Mouse (Mus musculus) olfactory bulb, adult 2 months (tissue): ENCODE data around the gene Otud3. TPM values are rescaled to one million over a fixed set of nuclear protein-coding genes. Genes with fewer than 3 reads are reported as not detected.

Experiments used
- H3K27ac ChIP-seq: fragments of 200-500 bp; 2 replicates; pipeline ENCODE4 v1.5.1; 2012; ENCODE audit warnings: low read depth, low read length; ENCODE audit not compliant: insufficient read depth
- H3K4me1 ChIP-seq: fragments of 200-500 bp; 2 replicates; pipeline ENCODE4 v1.6.1; 2012; ENCODE audit warnings: low read length; ENCODE audit not compliant: control insufficient read depth, insufficient read depth
- H3K4me3 ChIP-seq: fragments of 200-500 bp; 2 replicates; pipeline ENCODE4 v1.5.1; 2012; ENCODE audit warnings: mild to moderate bottlenecking, low read depth, low read length, moderate library complexity; ENCODE audit not compliant: insufficient read depth
- CTCF ChIP-seq: fragments of 200-500 bp; IDR thresholded peaks from 2 replicates; pipeline ENCODE4 v1.5.1; 2012; ENCODE audit warnings: low read depth, mild to moderate bottlenecking, low read length, moderate library complexity; ENCODE audit not compliant: insufficient read depth
- POLR2A ChIP-seq: fragments of 200-500 bp; IDR thresholded peaks from 2 replicates; pipeline ENCODE4 v1.6.1; 2012; ENCODE audit warnings: mild to moderate bottlenecking, low read depth, low read length, moderate library complexity; ENCODE audit not compliant: insufficient read depth
- WGBS: fragments of 180-500 bp; shearing (Covaris S2); methylation state at CpG from one replicate; pipeline ENCODE4 v1.1.7; 2018; 5-methylcytosine and 5-hydroxymethylcytosine counted together
- polyA plus RNA-seq: library from polyadenylated mRNA; stranded (reverse); fragments of >200 nt; gene quantifications from 2 replicates; pipeline ENCODE4 v1.2.4, GENCODE M21; 2012; ENCODE audit warnings: low replicate concordance; ENCODE audit not compliant: missing spikeins, insufficient read depth, insufficient read length

Gene Otud3
- polyA plus RNA-seq, 1 experiment: not detected

- TF ChIP-seq CTCF (no peak), POLR2A (no peak)
- Histone ChIP-seq H3K4me1 (0 out of 2 replicates have a peak, but pooled peaks cover 3% of the 10 kb centered on the region), H3K27ac (no peak overlapping the region), H3K4me3 (no peak overlapping the region)
- WGBS: 57% methylated on average over 4 of the region's 4 CpGs
Observed at GRCm38 (mm10) chr4:138939481-138939880, 25.7 kb upstream of the Otud3 start.

- Histone ChIP-seq H3K4me1 (0 out of 2 replicates have a peak, but pooled peaks cover under 1% of the 10 kb centered on the region), H3K4me3 (no peak overlapping the region), H3K27ac (no peak overlapping the region)
- 70% methylated on average over 10 of the region's 10 CpGs for WGBS
- TF ChIP-seq CTCF (no peak), POLR2A (no peak)
Observed at GRCm38 (mm10) chr4:138938495-138939269, 24.9 kb upstream of the Otud3 start.

DNA sequence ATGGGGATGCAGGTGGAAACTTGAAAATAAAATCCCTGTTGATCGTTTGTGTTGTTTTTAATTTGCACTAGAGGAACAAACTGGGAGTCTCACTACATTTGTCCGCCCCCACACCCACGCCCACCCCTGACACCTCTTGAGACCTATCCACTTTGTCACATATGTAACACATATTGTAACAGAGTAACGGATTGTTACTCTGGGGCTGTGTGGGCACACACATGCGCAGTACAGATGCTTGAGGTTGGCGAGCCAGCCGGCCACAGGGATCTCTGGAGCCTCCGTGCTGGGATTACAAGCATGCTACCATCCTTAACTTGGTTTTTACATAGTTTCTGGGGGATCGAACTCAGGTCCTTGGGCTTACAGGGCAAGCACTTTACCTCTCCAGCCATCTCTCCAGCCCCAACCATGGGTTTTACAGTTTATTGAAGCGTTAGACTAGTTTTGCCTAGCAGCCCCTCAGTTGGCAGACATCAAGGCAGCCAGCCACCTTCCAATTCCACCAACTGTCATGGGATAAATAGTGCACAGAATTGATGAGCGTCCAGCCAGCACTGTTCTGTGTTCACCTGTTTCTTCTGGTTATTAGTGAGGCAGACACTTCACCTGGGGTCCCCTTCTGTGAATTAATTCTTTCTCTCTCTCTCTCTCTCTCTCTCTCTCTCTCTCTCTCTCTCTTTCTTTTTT lies 20.9 kb upstream of the Otud3 start:
- no peak for TF ChIP-seq POLR2A
- TF ChIP-seq CTCF: no peak
- H3K4me1 ChIP-seq: no peaks in the 10 kb centered on the region
- WGBS: 87% methylated on average over 11 of the region's 11 CpGs
- H3K27ac ChIP-seq: no peak overlapping the region
- H3K4me3 ChIP-seq: no peak overlapping the region

DNA sequence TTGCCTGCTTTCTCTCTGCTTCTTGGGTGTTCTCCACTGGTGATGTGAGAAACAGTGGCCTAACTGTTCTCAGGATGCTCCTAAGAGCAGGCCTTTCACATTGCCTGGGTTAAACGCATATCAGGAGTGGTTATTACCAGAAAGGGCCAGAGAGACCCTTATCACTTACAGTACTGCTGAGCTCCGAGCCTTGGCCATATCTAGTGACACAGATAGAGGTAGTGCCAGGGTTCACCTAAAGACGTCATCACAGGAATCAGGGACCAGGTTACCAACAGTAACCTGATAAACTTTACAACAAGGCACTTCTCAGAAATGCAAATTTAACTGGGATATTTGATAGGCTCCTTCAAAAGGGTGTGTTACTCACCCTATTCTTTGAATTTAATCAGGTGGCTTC lies 20.1 kb upstream of the Otud3 start:
- TF ChIP-seq POLR2A (no peak), CTCF (no peak)
- 80% methylated on average over 3 of the region's 3 CpGs for WGBS
- H3K27ac ChIP-seq: no peak overlapping the region

GRCm38 (mm10) chr4:138925561-138925960 lies 11.8 kb upstream of the Otud3 start:
- Histone ChIP-seq H3K4me3 (no peak overlapping the region), H3K4me1 (no peaks in the 10 kb centered on the region), H3K27ac (no peak overlapping the region)
- TF ChIP-seq CTCF (no peak), POLR2A (no peak)
- WGBS: 65% methylated on average over 2 of the region's 2 CpGs

More for the DNA sequence above, 20.1 kb upstream of the Otud3 start:
- no peaks in the 10 kb centered on the region for H3K4me1 ChIP-seq
- no peak overlapping the region for H3K4me3 ChIP-seq

DNA sequence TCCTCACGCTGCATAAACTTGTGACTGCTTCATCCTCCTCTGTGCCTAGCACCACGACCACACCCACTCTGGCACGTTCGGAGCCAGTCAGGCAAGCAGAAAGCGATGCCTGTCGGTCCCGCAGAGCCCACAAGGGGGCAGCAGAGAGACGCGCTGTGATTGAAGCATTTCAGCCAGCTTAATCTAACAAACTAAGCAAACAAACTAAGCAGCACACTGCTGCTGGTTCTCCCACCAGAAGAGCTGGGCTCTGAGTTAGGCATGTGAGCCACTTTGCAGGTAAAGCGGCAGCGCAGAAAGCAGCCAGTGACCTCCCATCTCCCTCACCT lies 8.3 kb upstream of the Otud3 start:
- WGBS: 3% methylated on average over 11 of the region's 11 CpGs
- no peak overlapping the region for H3K27ac ChIP-seq
- H3K4me1 ChIP-seq: no peaks in the 10 kb centered on the region
- H3K4me3 ChIP-seq: no peak overlapping the region
- no peak for TF ChIP-seq POLR2A
- TF ChIP-seq CTCF: peak; percentile 99

DNA sequence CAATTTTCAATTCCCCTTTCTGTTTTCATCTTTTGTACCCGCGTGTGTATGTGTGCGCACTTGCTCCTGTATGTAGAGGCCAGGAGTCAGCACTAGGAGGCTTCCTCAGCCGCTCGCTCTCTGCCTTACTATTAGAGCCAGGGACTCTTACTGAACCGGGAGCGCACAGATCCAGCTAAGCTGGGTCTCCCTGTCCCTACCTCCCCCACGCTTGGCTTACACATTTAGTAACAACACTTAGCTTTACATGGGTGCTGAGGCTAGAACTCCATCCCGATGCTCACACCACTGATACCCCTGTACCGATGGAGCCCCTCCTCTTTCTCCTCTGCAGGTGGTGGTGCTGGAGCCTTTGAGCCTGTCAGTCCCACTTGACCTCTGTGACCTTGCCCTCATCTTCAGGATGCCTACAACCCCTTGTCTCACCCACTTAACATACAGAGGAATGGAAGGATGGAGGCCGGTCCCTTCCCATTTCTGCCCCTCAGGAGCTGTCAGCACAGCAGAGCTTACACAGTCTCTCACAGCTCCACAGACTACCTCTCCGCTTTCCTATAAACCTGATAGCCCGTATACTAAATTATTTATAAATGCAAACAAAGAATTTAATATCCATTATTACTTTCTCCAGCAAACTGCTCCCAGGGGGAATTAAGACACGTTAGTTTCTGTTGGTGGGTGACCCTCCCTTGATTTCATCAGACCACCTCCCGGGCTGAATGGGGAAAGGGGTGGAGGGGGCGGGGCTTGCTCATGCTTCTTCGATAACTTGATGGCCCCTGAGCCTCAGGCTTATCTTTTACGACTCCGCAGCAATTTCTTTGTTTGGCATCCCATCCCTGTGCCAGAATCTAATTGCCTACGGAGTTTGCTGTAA lies 7.7 kb upstream of the Otud3 start:
- no peak overlapping the region for H3K4me3 ChIP-seq
- H3K4me1 ChIP-seq: no peaks in the 10 kb centered on the region
- TF ChIP-seq POLR2A: no peak
- no peak for TF ChIP-seq CTCF
- 37% methylated on average over 20 of the region's 20 CpGs for whole genome bisulfite sequencing
- H3K27ac ChIP-seq: no peak overlapping the region

DNA sequence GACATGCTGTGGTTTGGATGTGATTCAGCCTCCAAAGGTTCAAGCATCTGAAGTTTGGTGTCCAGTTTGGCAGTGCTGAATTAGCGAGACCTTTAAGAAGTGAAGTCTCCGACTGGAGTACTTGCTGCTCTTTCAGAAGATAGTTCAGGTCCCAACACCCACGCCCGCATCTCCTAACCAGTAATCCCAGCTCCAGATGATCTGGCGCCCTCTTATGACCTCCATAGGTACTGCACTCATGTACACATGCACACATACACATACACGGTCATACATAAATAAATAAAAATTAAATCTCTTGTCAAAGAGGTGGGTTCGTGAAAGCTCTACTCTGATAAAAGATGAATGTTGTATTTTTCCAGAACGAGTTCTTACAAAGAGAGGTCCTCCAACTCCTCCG lies 3.5 kb upstream of the Otud3 start:
- Histone ChIP-seq H3K27ac (no peak overlapping the region), H3K4me3 (no peak overlapping the region), H3K4me1 (peaks cover 4% of the 10 kb centered on the region; the same call in 1 of the 2 replicates)
- TF ChIP-seq POLR2A (no peak), CTCF (no peak)
- 88% methylated on average over 9 of the region's 9 CpGs for WGBS

GRCm38 (mm10) chr4:138913141-138913787 lies 481 bp downstream of the Otud3 start:
- Histone ChIP-seq H3K27ac (no peak overlapping the region), H3K4me3 (peak overlapping the region; percentile 87), H3K4me1 (peaks cover 11% of the 10 kb centered on the region)
- TF ChIP-seq POLR2A: no peak
- TF ChIP-seq CTCF: no peak
- under 1% methylated on average over 52 of the region's 52 CpGs for WGBS
